Mouse (Mus musculus) heart, adult 11 months (tissue): Measurements from ENCODE around the gene Ldb1.

Experiments used
- DNase-seq: peaks from one replicate; pipeline ENCODE4 v3.0.0; 2022

Ldb1 gene

GRCm38 (mm10) chr19:46044271-46044992 is 582 bp downstream of the Ldb1 start, which contains the start of gene Pprc1:
TSS of gene Pprc1 (plus strand) at chr19:46044886.
- DNase-seq, result peak; percentile 98

GRCm38 (mm10) chr19:46043380-46043779 is 1.6 kb downstream of the Ldb1 start:
- DNase-seq, result peak; percentile 98

GRCm38 (mm10) chr19:46042476-46043011 is 2.5 kb downstream of the Ldb1 start:
- peak; percentile 96 for DNase-seq

GRCm38 (mm10) chr19:46041933-46042475 is 3.0 kb downstream of the Ldb1 start:
- peak; percentile 99 for DNase-seq

GRCm38 (mm10) chr19:46041299-46041932 is 3.6 kb downstream of the Ldb1 start:
- DNase-seq, result no peak

GRCm38 (mm10) chr19:46040149-46040902 is 4.7 kb downstream of the Ldb1 start:
- peak; percentile 93 for DNase-seq

DNA sequence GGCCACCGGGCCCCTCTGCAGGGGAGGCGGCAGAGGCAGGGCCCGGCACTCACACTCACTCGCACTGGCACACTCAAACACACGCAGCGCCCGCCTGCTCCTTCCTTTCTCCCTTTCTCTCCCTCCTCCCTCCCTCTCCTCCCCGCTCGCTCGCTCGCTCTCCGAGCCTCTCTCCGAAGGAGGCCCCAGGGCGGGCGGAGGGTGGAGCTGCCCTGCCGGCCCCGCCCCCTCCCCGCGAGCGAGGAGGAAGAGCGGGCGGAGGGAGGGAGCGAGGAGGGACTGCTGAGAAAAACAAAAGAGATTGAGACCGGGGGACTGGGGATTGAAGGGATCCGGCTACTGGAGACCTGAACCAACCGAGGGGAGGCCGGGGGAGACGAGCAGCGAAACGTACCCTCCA is 5.5 kb downstream of the Ldb1 start:
- peak; percentile 99 for DNase-seq

- DNase-seq, result peak; percentile 96
These were observed 6.2 kb downstream of the Ldb1 start for GRCm38 (mm10) chr19:46038851-46039260.

GRCm38 (mm10) chr19:46037925-46038850 is 6.8 kb downstream of the Ldb1 start:
- peak; percentile 90 for DNase-seq

GRCm38 (mm10) chr19:46037243-46037924 is 7.6 kb downstream of the Ldb1 start:
- peak; percentile 92 for DNase-seq

DNA sequence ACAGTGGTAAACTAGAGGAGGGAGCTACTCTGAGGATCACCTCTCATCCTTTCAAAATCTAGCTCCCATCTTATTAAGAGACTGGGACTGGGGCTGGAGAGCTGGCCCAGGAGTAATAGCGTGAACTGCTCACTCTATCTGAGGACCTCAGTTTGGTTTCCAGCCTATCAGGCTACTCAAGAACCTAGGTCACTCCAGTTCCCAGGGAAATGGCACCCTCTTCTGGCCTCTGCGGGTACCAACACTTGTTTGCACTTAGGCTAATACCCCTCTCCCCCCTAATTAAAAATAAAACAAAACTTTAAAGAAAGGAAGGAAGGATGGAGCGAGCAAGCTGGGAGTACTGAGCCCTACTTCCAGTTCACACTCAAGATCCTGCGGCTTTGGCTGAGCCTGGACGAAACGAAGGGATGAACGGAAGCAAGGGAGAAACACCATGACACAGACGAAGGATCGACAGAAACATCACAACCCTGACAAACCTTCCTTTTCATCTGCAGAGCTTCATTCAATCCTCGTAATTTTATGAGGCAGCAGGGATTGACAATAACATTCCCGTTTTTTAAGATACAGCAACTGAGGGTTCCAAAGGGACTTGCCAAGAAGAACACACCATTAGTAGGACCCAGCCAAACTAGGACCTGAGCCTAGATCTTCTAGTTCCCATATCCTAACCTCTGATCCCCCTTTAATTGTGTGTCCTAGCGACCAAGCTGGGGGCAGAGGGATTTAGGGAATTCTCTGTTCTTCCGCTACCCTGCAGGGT is 8.4 kb downstream of the Ldb1 start:
- DNase-seq, result peak; percentile 91

GRCm38 (mm10) chr19:46035971-46036370 is 9.0 kb downstream of the Ldb1 start:
- DNase-seq, result peak; percentile 87

GRCm38 (mm10) chr19:46033911-46034310 is 11.1 kb downstream of the Ldb1 start:
- peak; percentile 84 for DNase-seq

DNA sequence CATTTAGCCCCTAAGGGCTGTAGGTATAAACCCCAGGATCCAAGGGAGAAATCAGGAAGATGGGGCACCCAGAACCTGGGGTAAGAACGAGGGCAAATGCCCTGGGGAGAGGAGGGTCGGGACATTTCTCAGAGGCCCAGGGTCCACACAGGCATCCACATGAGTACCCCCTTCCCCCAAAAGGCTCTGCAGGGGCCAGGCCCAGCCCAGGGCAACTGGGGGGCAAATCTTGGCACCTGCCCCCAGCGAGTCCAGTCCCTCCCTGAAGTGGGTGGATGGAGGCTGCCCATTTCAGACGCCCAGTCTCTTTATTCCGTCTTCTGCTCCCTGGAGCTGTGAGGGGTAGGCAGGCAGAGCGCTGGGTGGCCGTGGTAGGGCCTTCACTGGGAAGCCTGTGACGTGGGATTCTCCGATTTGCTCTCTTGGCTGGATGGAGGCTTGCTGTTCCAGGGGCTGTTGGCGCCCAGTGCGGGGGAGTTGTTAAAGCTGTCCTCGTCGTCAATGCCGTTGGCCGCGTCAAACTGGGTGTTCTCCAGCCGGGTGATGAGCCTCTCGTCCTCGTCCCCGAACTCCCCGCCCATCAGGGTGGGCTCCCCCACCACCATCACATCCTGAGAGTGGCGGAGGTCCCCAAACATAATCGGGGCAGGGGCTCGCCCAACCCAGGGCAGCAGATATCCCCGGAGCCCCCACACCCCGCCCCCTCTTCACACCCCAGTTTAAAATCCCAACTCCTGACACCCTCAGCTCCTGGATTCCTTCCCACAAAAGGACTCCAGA is 12.1 kb downstream of the Ldb1 start:
- peak; percentile 90 for DNase-seq

GRCm38 (mm10) chr19:46031689-46032432 is 13.2 kb downstream of the Ldb1 start:
- DNase-seq, result peak; percentile 95

DNA sequence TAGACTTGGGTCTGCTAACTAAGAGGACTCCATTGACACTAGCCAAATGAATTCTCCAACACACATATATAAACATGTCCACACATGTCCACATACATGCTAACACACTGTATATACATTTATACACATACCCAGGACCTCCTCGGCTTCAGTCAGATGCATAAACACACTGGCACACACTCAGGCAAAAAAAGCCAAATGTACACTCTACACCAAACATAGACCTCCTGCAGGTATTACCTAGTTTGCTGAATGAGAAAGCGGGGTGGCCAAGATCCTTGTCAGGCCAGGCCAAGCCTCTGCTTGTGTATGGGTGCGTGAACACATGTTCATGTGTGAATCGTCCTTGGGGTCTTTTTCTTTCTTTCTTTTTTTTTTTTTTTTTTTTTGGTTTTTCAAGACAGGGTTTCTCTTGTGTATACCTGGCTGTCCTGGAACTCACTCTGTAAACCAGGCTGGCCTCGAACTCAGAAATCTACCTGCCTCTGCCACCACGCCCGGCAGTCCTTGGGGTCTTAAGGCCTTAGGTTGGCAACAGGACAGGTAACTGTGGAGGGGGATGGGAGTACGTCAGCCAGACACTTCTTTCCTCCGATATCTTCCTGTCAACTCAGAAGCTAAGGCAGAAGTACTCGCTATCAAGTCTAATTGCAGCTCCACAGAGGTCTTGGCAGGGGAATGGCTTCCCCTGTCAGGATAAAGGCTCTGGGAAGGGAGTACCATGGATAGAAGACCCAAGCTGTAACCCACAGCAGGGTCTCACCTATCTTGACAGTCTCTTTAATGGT is 14.6 kb downstream of the Ldb1 start:
- DNase-seq, result peak; percentile 73

DNA sequence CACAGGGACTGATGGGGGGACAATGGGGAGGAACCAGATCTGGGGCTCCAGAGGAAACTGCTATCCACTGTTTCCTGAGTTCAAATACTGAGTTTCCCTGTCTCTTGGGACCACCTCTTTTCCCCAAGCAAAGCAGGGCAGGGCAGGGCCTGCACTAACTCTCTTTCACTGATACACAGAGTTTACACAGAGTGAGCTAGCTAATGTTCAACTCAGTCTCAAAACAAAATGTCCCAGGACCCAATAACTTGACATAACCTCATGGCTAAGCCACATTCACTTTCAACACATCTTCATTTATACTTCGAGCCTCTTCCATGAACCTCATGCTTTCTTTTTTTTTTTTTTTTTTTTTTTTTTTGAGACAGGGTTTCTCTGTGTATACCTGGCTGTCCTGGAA is 15.4 kb downstream of the Ldb1 start:
- DNase-seq, result no peak

DNA sequence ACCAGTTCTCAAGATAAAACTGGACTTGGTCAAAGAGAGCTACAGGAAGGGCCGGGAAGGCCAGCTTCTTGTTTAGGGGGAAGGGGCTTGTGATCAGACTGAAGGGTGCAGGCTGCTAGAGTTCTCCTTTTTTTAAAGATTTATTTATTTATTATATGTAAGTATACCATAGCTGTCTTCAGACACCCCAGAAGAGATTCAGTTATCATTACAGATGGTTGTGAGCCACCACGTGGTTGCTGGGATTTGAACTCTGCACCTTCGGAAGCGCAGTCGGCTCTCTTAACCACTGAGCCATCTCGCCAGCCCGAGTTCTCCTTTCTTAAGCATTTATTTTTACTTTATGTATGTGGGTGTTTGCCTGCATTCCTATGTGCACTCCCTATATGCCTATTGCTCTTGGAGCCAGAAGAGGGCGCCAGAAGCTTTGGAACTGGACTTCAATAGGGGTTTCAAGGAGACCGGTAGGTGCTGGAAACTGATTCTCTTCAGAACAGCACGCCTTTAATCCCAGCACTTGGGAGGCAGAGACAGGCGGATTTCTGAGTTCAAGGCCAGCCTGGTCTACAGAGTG is 16.2 kb downstream of the Ldb1 start:
- peak; percentile 82 for DNase-seq
